Mouse (Mus musculus) erythroblast, adult 5-6 weeks (primary cell): ENCODE results near the gene Aldh1l1. TPM values are rescaled to one million over a fixed set of nuclear protein-coding genes. Genes with fewer than 3 reads are reported as not detected.

Source experiments
- ATAC-seq: replicated peaks from 2 replicates; pipeline ENCODE4 v1.8.0; 2016; ENCODE audit warnings: moderate number of reproducible peaks, mild to moderate bottlenecking, moderate TSS enrichment, inconsistent platforms; ENCODE audit not compliant: poor library complexity, low FRiP score, severe bottlenecking
- total RNA-seq, 2 experiments: library from RNA; stranded (forward) in 1 of 2; stranded (reverse) in 1 of 2; fragments of 150-400 nt in 1 of 2; fragments of 200-764, 138-1000 nt in 1 of 2; gene quantifications; 2 replicates each; pipeline versions ENCODE4 v1.2.3 to v1.2.4; 2015 to 2017; ENCODE audit warnings: low replicate concordance in 2 of 2

Aldh1l1 gene
- total RNA-seq (2015; ENCODE audit: low replicate concordance) (not detected in 2 replicates), total RNA-seq (2017; ENCODE audit: low replicate concordance) (1.2 TPM in 1 of 2 replicates, not detected in the other)

- no peak for ATAC-seq
These were observed at the start of gene Aldh1l1 for GRCm38 (mm10) chr6:90486176-90486921. TSS of gene Aldh1l1 (plus strand) at chr6:90486427.

GRCm38 (mm10) chr6:90437041-90437440, 49.2 kb upstream of the Aldh1l1 start:
- ATAC-seq = no peak

GRCm38 (mm10) chr6:90446883-90447282, 39.3 kb upstream of the Aldh1l1 start:
- ATAC-seq = no peak

GRCm38 (mm10) chr6:90450179-90450578, 36.0 kb upstream of the Aldh1l1 start:
- no peak for ATAC-seq

- no peak for ATAC-seq
These were observed 35.5 kb upstream of the Aldh1l1 start for GRCm38 (mm10) chr6:90450697-90451096.

- no peak for ATAC-seq
These were observed 34.7 kb upstream of the Aldh1l1 start for GRCm38 (mm10) chr6:90451512-90451911.

GRCm38 (mm10) chr6:90452603-90453002, 33.6 kb upstream of the Aldh1l1 start:
- no peak for ATAC-seq

GRCm38 (mm10) chr6:90453751-90454150, 32.5 kb upstream of the Aldh1l1 start:
- ATAC-seq = no peak

GRCm38 (mm10) chr6:90457421-90457820, 28.8 kb upstream of the Aldh1l1 start:
- ATAC-seq = no peak

GRCm38 (mm10) chr6:90461181-90461580, 25.0 kb upstream of the Aldh1l1 start:
- no peak for ATAC-seq

- no peak for ATAC-seq
These were observed 24.5 kb upstream of the Aldh1l1 start for GRCm38 (mm10) chr6:90461771-90462170.

- ATAC-seq = no peak
These were observed 24.0 kb upstream of the Aldh1l1 start, which contains the start of gene Klf15 for GRCm38 (mm10) chr6:90462181-90462706. TSS of gene Klf15 (plus strand) at chr6:90462576.

- no peak for ATAC-seq
These were observed 23.4 kb upstream of the Aldh1l1 start for GRCm38 (mm10) chr6:90462841-90463227.

GRCm38 (mm10) chr6:90463228-90463862, 22.9 kb upstream of the Aldh1l1 start:
- ATAC-seq = no peak

GRCm38 (mm10) chr6:90463890-90464421, 22.3 kb upstream of the Aldh1l1 start:
- ATAC-seq = no peak

- ATAC-seq = no peak
These were observed 21.1 kb upstream of the Aldh1l1 start for GRCm38 (mm10) chr6:90465028-90465640.

GRCm38 (mm10) chr6:90466079-90466478, 20.1 kb upstream of the Aldh1l1 start:
- no peak for ATAC-seq

GRCm38 (mm10) chr6:90466847-90467410, 19.3 kb upstream of the Aldh1l1 start:
- ATAC-seq = no peak

GRCm38 (mm10) chr6:90468216-90468615, 18.0 kb upstream of the Aldh1l1 start:
- ATAC-seq = no peak

- no peak for ATAC-seq
These were observed 17.2 kb upstream of the Aldh1l1 start for GRCm38 (mm10) chr6:90469041-90469440.
